Mouse (Mus musculus) embryo, embryonic 11 days (tissue): ENCODE results near the gene Ino80.

ENCODE experiments used
- DNase-seq: peaks from one replicate; pipeline ENCODE4 v3.0.0-alpha.2; 2015

Ino80 gene

GRCm38 (mm10) chr2:119436988-119437387, 40.5 kb downstream of the Ino80 start:
- peak; percentile 69 for DNase-seq

- no peak for DNase-seq
These were observed 41.0 kb downstream of the Ino80 start for GRCm38 (mm10) chr2:119436467-119436866.

- DNase-seq = peak; percentile 50
These were observed 63.7 kb downstream of the Ino80 start for GRCm38 (mm10) chr2:119413819-119414218.

- DNase-seq = no peak
These were observed 65.8 kb downstream of the Ino80 start for GRCm38 (mm10) chr2:119411674-119412073.

GRCm38 (mm10) chr2:119411016-119411415, 66.5 kb downstream of the Ino80 start:
- DNase-seq = no peak

- no peak for DNase-seq
These were observed 68.8 kb downstream of the Ino80 start for GRCm38 (mm10) chr2:119408733-119409132.

GRCm38 (mm10) chr2:119408278-119408677, 69.2 kb downstream of the Ino80 start:
- no peak for DNase-seq

GRCm38 (mm10) chr2:119399313-119399712, 78.2 kb downstream of the Ino80 start:
- DNase-seq = no peak

- no peak for DNase-seq
These were observed 78.8 kb downstream of the Ino80 start for GRCm38 (mm10) chr2:119398665-119399064.

GRCm38 (mm10) chr2:119398252-119398651, 79.2 kb downstream of the Ino80 start:
- DNase-seq = no peak

GRCm38 (mm10) chr2:119389992-119390391, 87.5 kb downstream of the Ino80 start:
- DNase-seq = no peak

GRCm38 (mm10) chr2:119388266-119388665, 89.2 kb downstream of the Ino80 start:
- DNase-seq = no peak

GRCm38 (mm10) chr2:119379455-119379854, 98.0 kb downstream of the Ino80 start:
- no peak for DNase-seq

GRCm38 (mm10) chr2:119377826-119378225, 99.7 kb downstream of the Ino80 start:
- no peak for DNase-seq

- DNase-seq = no peak
These were observed 100.2 kb downstream of the Ino80 start for GRCm38 (mm10) chr2:119377286-119377685.

GRCm38 (mm10) chr2:119370116-119370515, 107.4 kb downstream of the Ino80 start:
- no peak for DNase-seq

- DNase-seq = no peak
These were observed 110.1 kb downstream of the Ino80 start for GRCm38 (mm10) chr2:119367346-119367745.

- DNase-seq = no peak
These were observed 112.5 kb downstream of the Ino80 start for GRCm38 (mm10) chr2:119364969-119365368.

- no peak for DNase-seq
These were observed 117.7 kb downstream of the Ino80 start for GRCm38 (mm10) chr2:119359721-119360291.

- DNase-seq = no peak
These were observed 119.2 kb downstream of the Ino80 start for GRCm38 (mm10) chr2:119358249-119358648.

GRCm38 (mm10) chr2:119356805-119357204, 120.7 kb downstream of the Ino80 start:
- DNase-seq = no peak

- no peak for DNase-seq
These were observed 121.2 kb downstream of the Ino80 start for GRCm38 (mm10) chr2:119356310-119356709.

GRCm38 (mm10) chr2:119355651-119356050, 121.8 kb downstream of the Ino80 start:
- DNase-seq = no peak

- DNase-seq = no peak
These were observed 122.4 kb downstream of the Ino80 start for GRCm38 (mm10) chr2:119355089-119355488.

- DNase-seq = no peak
These were observed 123.8 kb downstream of the Ino80 start for GRCm38 (mm10) chr2:119353707-119354106.
